Mouse (Mus musculus) heart, postnatal 0 days (tissue): Measurements from ENCODE around the gene Nol3. TPM values are rescaled to one million over a fixed set of nuclear protein-coding genes. Genes with fewer than 3 reads are reported as not detected.

Experiments
- ATAC-seq: fragments of 200-750 bp; cut with Nextera tagmentation; 2 replicates; pipeline ENCODE4 v1.8.0; 2017; ENCODE audit warnings: low read depth, moderate number of reproducible peaks, moderate library complexity; ENCODE audit not compliant: insufficient read depth
- DNase-seq: peaks from one replicate; pipeline ENCODE4 v3.0.0-alpha.2; 2016; ENCODE audit warnings: low spot score
- H3K27ac ChIP-seq: fragments of 300-500 bp; sonication (generic); 2 replicates; pipeline ENCODE4 v1.5.1; 2014; ENCODE audit warnings: low read depth, mild to moderate bottlenecking
- H3K27me3 ChIP-seq: fragments of 300-500 bp; sonication (generic); 2 replicates; pipeline ENCODE4 v1.6.1; 2014; ENCODE audit warnings: low read length, mixed read lengths; ENCODE audit not compliant: control insufficient read depth, insufficient read depth
- H3K36me3 ChIP-seq: fragments of 300-500 bp; sonication (generic); replicated peaks from 2 replicates; pipeline ENCODE4 v1.6.1; 2014; ENCODE audit warnings: low read length, mixed read lengths; ENCODE audit not compliant: control insufficient read depth, insufficient read depth
- H3K4me1 ChIP-seq: fragments of 300-500 bp; sonication (generic); 2 replicates; pipeline ENCODE4 v1.6.1; 2014; ENCODE audit warnings: antibody characterized with exemption; ENCODE audit not compliant: control insufficient read depth, insufficient read depth
- H3K4me2 ChIP-seq: fragments of 300-500 bp; sonication (generic); 2 replicates; pipeline ENCODE4 v1.6.1; 2014; ENCODE audit warnings: low read depth, mild to moderate bottlenecking, low read length, moderate library complexity
- H3K4me3 ChIP-seq: fragments of 300-500 bp; sonication (generic); 2 replicates; pipeline ENCODE4 v1.5.1; 2014; ENCODE audit warnings: low read depth, low read length
- H3K9ac ChIP-seq: fragments of 300-500 bp; sonication (generic); replicated peaks from 2 replicates; pipeline ENCODE4 v1.6.1; 2014; ENCODE audit warnings: low read depth, low read length, mixed read lengths
- H3K9me3 ChIP-seq: fragments of 300-500 bp; sonication (generic); replicated peaks from 2 replicates; pipeline ENCODE4 v1.6.1; 2016; ENCODE audit warnings: low read length; ENCODE audit not compliant: control insufficient read depth
- CTCF ChIP-seq: IDR thresholded peaks from 2 replicates; pipeline ENCODE4 v1.5.1; 2016; ENCODE audit warnings: antibody characterized with exemption, control low read depth, low read depth
- EP300 ChIP-seq: IDR thresholded peaks from 2 replicates; pipeline ENCODE4 v1.6.1; 2016; ENCODE audit warnings: antibody characterized with exemption, low read depth
- WGBS: fragments of 180-500 bp; shearing (Covaris S2); extraction: QIAGEN DNeasy Blood & Tissue Kit; methylation state at CpG from one replicate; pipeline ENCODE4 v1.1.7; 2014; 5-methylcytosine and 5-hydroxymethylcytosine counted together
- polyA plus RNA-seq: library from polyadenylated mRNA; unstranded; fragments of >200 nt; fragmentation: Nextera tagmentation; extraction: Ambion mirVana; gene quantifications from 2 replicates; pipeline ENCODE4 v1.2.1, GENCODE M21; 2015
- total RNA-seq: library from RNA; depleted of rRNA; stranded (reverse); fragments of >200 nt; gene quantifications from 2 replicates; pipeline ENCODE4 v1.2.3, GENCODE M21; 2014; ENCODE audit warnings: low replicate concordance

Nol3 gene
- total and polyA plus RNA-seq, 2 experiments from 2014 or later, result 10.0 to 13.2 TPM

GRCm38 (mm10) chr8:105308428-105308827 lies 32.5 kb downstream of the Nol3 start:
- no peak overlapping the region for H3K4me3 ChIP-seq
- peaks cover 27% of the 10 kb centered on the region for H3K36me3 ChIP-seq
- no peak overlapping the region for H3K9ac ChIP-seq
- WGBS, result 92% methylated on average over 10 of the region's 10 CpGs
- no peak for TF ChIP-seq CTCF
- no peak for TF ChIP-seq EP300
- H3K9me3 ChIP-seq, result no peaks in the 10 kb centered on the region
- H3K27ac ChIP-seq, result no peak overlapping the region
- no peak overlapping the region for H3K4me2 ChIP-seq
- no peak for DNase-seq
- no peak for ATAC-seq
- no peaks in the 10 kb centered on the region for H3K27me3 ChIP-seq
- H3K4me1 ChIP-seq, result peaks cover 28% of the 10 kb centered on the region

GRCm38 (mm10) chr8:105309142-105309847 lies 33.4 kb downstream of the Nol3 start:
- Histone ChIP-seq H3K27me3 (no peaks in the 10 kb centered on the region), H3K9ac (no peak overlapping the region), H3K27ac (no peak overlapping the region), H3K36me3 (peaks cover 34% of the 10 kb centered on the region), H3K9me3 (no peaks in the 10 kb centered on the region), H3K4me1 (peaks cover 32% of the 10 kb centered on the region), H3K4me3 (no peak overlapping the region), H3K4me2 (no peak overlapping the region)
- WGBS, result 77% methylated on average over 15 of the region's 15 CpGs
- ATAC-seq, result no peak
- DNase-seq, result no peak
- no peak for TF ChIP-seq EP300
- no peak for TF ChIP-seq CTCF

- Histone ChIP-seq H3K4me2 (no peak overlapping the region), H3K9ac (no peak overlapping the region), H3K9me3 (no peaks in the 10 kb centered on the region), H3K4me1 (peaks cover 24% of the 10 kb centered on the region), H3K36me3 (peaks cover 41% of the 10 kb centered on the region), H3K4me3 (no peak overlapping the region), H3K27ac (no peak overlapping the region), H3K27me3 (no peaks in the 10 kb centered on the region)
- 77% methylated on average over 8 of the region's 8 CpGs for WGBS
- ATAC-seq, result no peak
- DNase-seq, result no peak
- no peak for TF ChIP-seq CTCF
- TF ChIP-seq EP300, result no peak
These were observed 34.2 kb downstream of the Nol3 start for GRCm38 (mm10) chr8:105310118-105310517.

DNA sequence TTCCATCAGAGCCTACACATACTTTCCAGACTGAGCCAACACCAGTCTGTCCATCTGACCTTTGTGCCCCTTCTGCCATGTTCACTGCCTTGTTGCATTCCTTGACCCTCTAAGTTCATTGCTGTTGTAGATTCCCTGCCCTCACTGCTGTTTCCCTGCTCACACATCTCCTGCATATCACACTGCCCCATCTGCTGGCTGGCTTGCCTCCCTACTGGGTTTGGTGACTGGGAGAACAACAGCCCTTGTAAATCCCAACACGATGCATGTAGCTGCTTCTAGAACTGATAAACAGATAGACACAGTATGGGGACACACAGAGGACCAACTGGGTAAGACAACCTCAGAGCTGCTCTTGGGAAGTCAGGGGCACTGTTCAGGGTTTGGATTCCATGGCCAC lies 35.8 kb downstream of the Nol3 start:
- ATAC-seq, result no peak
- Histone ChIP-seq H3K36me3 (peaks cover 49% of the 10 kb centered on the region), H3K9me3 (no peaks in the 10 kb centered on the region), H3K27ac (no peak overlapping the region), H3K4me2 (no peak overlapping the region), H3K27me3 (no peaks in the 10 kb centered on the region), H3K4me1 (peaks cover 21% of the 10 kb centered on the region), H3K9ac (no peak overlapping the region), H3K4me3 (no peak overlapping the region)
- DNase-seq, result no peak
- WGBS, result 71% methylated on average over 1 of the region's 1 CpGs
- TF ChIP-seq CTCF, result no peak
- no peak for TF ChIP-seq EP300

- 55% methylated on average over 8 of the region's 8 CpGs for WGBS
- Histone ChIP-seq H3K4me2 (no peak overlapping the region), H3K4me1 (peaks cover 24% of the 10 kb centered on the region), H3K36me3 (peaks cover 45% of the 10 kb centered on the region), H3K27me3 (no peaks in the 10 kb centered on the region), H3K9me3 (no peaks in the 10 kb centered on the region), H3K4me3 (no peak overlapping the region), H3K9ac (no peak overlapping the region), H3K27ac (no peak overlapping the region)
- ATAC-seq (peak; percentile 24), DNase-seq (no peak)
- TF ChIP-seq EP300, result no peak
- TF ChIP-seq CTCF, result no peak
These were observed 37.0 kb downstream of the Nol3 start for GRCm38 (mm10) chr8:105312891-105313481.
